Mouse (Mus musculus): ENCODE data around the gene St8sia4.

DNA sequence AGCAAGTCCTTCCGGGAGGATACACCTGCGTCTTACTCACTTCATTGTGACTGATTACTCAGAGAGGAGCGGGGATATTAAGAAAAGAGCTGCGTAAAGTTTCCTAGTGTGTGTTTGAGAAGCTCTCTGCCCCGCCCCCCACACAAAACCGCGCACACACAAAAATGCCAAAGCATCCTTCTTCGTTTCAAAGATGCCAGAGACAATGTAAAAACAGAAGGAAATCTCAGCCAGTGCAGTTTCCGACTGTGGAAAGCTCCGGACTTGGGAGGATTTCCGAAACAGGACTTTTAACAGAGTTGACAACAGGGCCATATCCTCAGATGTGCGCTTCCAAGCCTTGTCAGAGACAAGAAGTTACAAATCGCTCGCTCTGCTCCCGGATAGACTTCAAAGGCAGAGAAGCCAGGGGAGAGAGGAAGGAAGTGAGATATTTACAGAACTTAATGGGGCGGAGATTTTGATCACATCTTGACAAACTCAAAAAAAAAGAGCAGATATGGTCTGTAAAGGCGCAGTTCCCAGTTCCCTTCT, 1.4 kb downstream of the St8sia4 start:
- TF ChIP-seq CTCF (conservative IDR thresholded peaks at IDR 0.05; ENCODE audit: low read length) (no peak), POU5F1 (IDR thresholded peaks at IDR 0.05; ENCODE audit: borderline replicate concordance, low read length) (no peak)
